Mouse (Mus musculus) neutrophil, adult 83 days (primary cell): Measurements from ENCODE around the gene Fam24b. TPM values are rescaled to one million over a fixed set of nuclear protein-coding genes. Genes with fewer than 3 reads are reported as not detected.

Source experiments
- total RNA-seq, 2 experiments: library from RNA; stranded (reverse); gene quantifications; one replicate each; pipeline ENCODE4 v1.2.4; 2023

Fam24b gene
- not detected for total RNA-seq

GRCm38 (mm10) chr7:131329416-131329815, at the start of gene Fam24b:
Gene Fam24b (minus strand): TSS chr7:131329516.

DNA sequence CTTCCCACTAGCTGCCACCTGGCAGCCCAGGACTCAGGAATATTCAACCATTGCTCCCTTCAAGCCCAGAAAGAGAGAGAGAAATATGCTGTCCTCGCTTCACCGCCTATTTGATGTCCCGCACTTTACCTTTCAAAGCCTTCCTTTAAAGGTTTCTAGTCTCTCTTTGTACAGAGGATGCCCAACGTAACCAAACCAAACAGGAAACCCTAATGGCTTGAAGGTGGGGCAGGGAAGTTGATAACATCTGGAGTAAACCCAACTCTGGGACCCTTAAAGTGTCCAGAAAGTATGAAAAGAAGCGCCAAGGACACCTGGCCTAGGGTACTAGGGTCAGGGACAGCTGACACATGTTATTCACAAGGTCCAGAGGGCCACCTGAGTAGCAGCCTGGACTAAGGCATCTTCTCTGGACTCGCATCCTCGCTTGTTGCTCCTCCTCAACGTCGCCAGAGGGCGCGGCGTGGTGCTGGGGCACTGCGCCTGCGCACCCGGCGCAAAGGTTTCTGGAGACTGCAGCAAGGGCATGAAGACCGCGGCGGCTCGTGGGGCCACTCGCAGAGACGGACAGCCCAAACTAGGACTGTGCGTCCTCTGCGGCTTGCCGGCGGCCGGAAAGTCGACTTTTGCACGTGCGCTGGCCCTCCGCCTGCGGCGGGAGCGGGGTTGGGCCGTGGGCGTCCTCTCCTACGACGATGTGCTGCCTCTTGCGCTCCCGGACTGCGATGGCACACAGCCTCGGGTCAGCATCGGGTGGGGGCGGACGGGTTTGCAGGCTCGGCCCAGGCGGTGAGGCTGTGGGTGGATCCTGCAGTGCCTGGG, 41.5 kb upstream of the Fam24b start, which contains the start of gene Pstk:
TSS of gene Pstk (plus strand) at position 494 of the 822 bp plus-strand sequence.

DNA sequence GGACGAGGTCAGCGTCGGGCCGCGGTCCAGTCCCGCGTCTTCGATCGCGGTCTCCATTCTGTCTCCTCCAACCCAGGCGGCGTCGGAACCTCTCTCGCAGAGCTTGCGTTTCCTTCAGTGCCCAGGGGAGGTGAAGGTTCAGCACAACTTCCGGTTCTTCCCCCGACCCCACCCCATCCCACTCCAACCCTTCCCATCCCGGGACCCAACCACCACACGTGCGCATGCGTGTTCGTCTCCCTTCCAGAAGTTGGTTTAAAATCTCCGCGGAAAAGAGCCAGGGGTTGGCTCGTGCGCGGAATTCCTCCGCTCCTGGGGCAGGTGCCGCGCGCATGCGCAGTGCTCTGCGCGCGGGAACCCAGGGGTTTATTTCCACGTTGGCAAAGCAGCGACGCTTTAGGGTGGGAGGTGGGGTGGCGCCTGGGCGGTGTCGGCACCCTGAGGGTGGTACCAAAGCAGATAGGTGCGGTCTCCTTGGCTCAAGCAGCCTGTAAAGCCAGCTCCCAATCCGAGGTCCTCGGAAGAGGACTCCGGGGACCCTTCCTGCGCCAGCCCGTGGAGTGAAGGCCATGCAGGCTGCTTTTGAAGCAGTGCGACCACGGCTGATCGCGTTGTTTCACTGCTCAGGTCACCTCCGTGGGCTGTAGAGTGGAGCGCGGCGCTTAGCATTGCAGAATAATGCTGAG, 33.4 kb upstream of the Fam24b start, which contains the start of gene 2310057M21Rik:
TSS of gene 2310057M21Rik (minus strand) at position 145 of the 686 bp plus-strand sequence.

GRCm38 (mm10) chr7:131333564-131333963, 4.2 kb upstream of the Fam24b start, which contains the start of gene Fam24a:
Gene Fam24a (plus strand): TSS chr7:131333864.

GRCm38 (mm10) chr7:131322192-131322591, 7.1 kb downstream of the Fam24b start, which contains the start of gene Cuzd1:
Gene Cuzd1 (minus strand): TSS chr7:131322292.

Other genes with a start within 250 kb of the Fam24b start
- gene 4933402N03Rik, start 183.2 kb downstream of the Fam24b start, total RNA-seq = not detected
- gene 5430419D17Rik, start 155.1 kb downstream of the Fam24b start, total RNA-seq = not detected
- not detected for gene Cuzd1, start 7.2 kb downstream of the Fam24b start, total RNA-seq
- not detected for gene Fam24a, start 4.3 kb upstream of the Fam24b start, total RNA-seq
- 1 to 10 TPM; 6.6 to 7.1 TPM for gene 2310057M21Rik, start 33.2 kb upstream of the Fam24b start, total RNA-seq
- 1 to 10 TPM; 4.0 to 8.6 TPM for gene Pstk, start 41.6 kb upstream of the Fam24b start, total RNA-seq
- 10 to 100 TPM; 26.5 to 35.3 TPM for gene Ikzf5, start 81.0 kb upstream of the Fam24b start, total RNA-seq
- 10 to 100 TPM; 35.8 to 51.0 TPM for gene Acadsb, start 81.1 kb upstream of the Fam24b start, total RNA-seq
- not detected for gene Hmx3, start 213.4 kb upstream of the Fam24b start, total RNA-seq
- not detected for gene Hmx2, start 219.3 kb upstream of the Fam24b start, total RNA-seq
- gene Bub3, start 230.7 kb upstream of the Fam24b start, total RNA-seq = 10 to 100 TPM; 80.9 to 95.9 TPM